In genomic region chr11:49764639-49765299, GRCm38 (mm10) we compare ENCODE assay signal across 8 mouse cellular contexts. TPM values are rescaled to one million over a fixed set of nuclear protein-coding genes. Genes with fewer than 3 reads are reported as not detected.
A peak's percentile ranks its signal among the peaks of the same experiment; 100 is the strongest.
DNase-seq lines count a peak whose midpoint lies in the region; ATAC-seq lines count a peak whose summit lies in the region.

No protein-coding gene starts in this region.

- WGBS in hindbrain, embryonic 11.5 days, result 30% methylated on average over 7 of the region's 8 CpGs
- 26% methylated on average over 7 of the region's 8 CpGs for WGBS in hindbrain, embryonic 13.5 days
- WGBS in forebrain, embryonic 16.5 days, result 26% methylated on average over 7 of the region's 8 CpGs
- WGBS in liver, embryonic 11.5 days, result 23% methylated on average over 7 of the region's 8 CpGs

- H3K9ac ChIP-seq in hindbrain, embryonic 11.5 days (ENCODE audit: low read depth, low read length), result no peak overlapping the region
- H3K9ac ChIP-seq in hindbrain, embryonic 13.5 days, result no peak overlapping the region
- no peak overlapping the region for H3K9ac ChIP-seq in forebrain, embryonic 16.5 days (replicated peaks; ENCODE audit: low read depth, low read length)
- peak overlapping the region; percentile 36 for H3K9ac ChIP-seq in liver, embryonic 11.5 days (ENCODE audit: low read depth, low read length)

- H3K36me3 ChIP-seq in hindbrain, embryonic 11.5 days (ENCODE audit: control insufficient read depth, insufficient read depth, low read length), result no peaks in the 10 kb centered on the region
- no peaks in the 10 kb centered on the region for H3K36me3 ChIP-seq in hindbrain, embryonic 13.5 days
- no peaks in the 10 kb centered on the region for H3K36me3 ChIP-seq in forebrain, embryonic 16.5 days (ENCODE audit: control insufficient read depth, insufficient read depth)
- H3K36me3 ChIP-seq in liver, embryonic 11.5 days (ENCODE audit: control insufficient read depth, insufficient read depth, low read length), result no peaks in the 10 kb centered on the region

- ATAC-seq in hindbrain, embryonic 11.5 days (ENCODE audit: low FRiP score), result no peak
- ATAC-seq in hindbrain, embryonic 13.5 days (ENCODE audit: low FRiP score), result no peak
- ATAC-seq in forebrain, embryonic 16.5 days, result peak; percentile 40; the same call in 1 of the 2 replicates
- ATAC-seq in hematopoietic stem cell, adult 5-6 weeks (replicated peaks in 1 of 2; ENCODE audit: insufficient read depth in 1 of 2, low FRiP score in 2 of 2, low TSS enrichment in 1 of 2, low read depth in 1 of 2, poor library complexity in 2 of 2, severe bottlenecking in 2 of 2), result peak; percentile 64 to 66
- no peak for ATAC-seq in liver, embryonic 11.5 days (replicated peaks; ENCODE audit: low FRiP score)

- DNase-seq in hindbrain, embryonic 11.5 days (ENCODE audit: low spot score), result peak; percentile 45
- DNase-seq in ZHBTc4 (ENCODE audit: low read depth, low spot score), result peak; percentile 98
- peak; percentile 52 for DNase-seq in liver, embryonic 11.5 days (ENCODE audit: low spot score)
- DNase-seq in testis, postnatal 10 days (ENCODE audit: low spot score), result peak; percentile 64
- DNase-seq in T-cell, adult 2 months (ENCODE audit: low spot score), result no peak

- no peak overlapping the region for H3K4me2 ChIP-seq in hindbrain, embryonic 11.5 days (replicated peaks; ENCODE audit: low read depth, low read length)
- H3K4me2 ChIP-seq in hindbrain, embryonic 13.5 days, result no peak overlapping the region
- H3K4me2 ChIP-seq in forebrain, embryonic 16.5 days (ENCODE audit: low read length), result no peak overlapping the region
- H3K4me2 ChIP-seq in liver, embryonic 11.5 days, result peak overlapping the region; percentile 41

- H3K4me1 ChIP-seq in hindbrain, embryonic 11.5 days (replicated peaks; ENCODE audit: control insufficient read depth, insufficient read depth, low read length), result no peaks in the 10 kb centered on the region; the same call in 1 of the 2 replicates
- peaks cover 13% of the 10 kb centered on the region for H3K4me1 ChIP-seq in hindbrain, embryonic 13.5 days (replicated peaks)
- H3K4me1 ChIP-seq in forebrain, embryonic 16.5 days (replicated peaks; ENCODE audit: control insufficient read depth, insufficient read depth, low read length), result no peaks in the 10 kb centered on the region
- peaks cover 18% of the 10 kb centered on the region for H3K4me1 ChIP-seq in liver, embryonic 11.5 days (replicated peaks; ENCODE audit: control insufficient read depth, insufficient read depth, low read length)

- H3K9me3 ChIP-seq in hindbrain, embryonic 11.5 days (ENCODE audit: control insufficient read depth, low read length), result no peaks in the 10 kb centered on the region
- no peaks in the 10 kb centered on the region for H3K9me3 ChIP-seq in hindbrain, embryonic 13.5 days
- no peaks in the 10 kb centered on the region; the same call in 1 of the 2 replicates for H3K9me3 ChIP-seq in forebrain, embryonic 16.5 days (ENCODE audit: control insufficient read depth, low read length)
- no peaks in the 10 kb centered on the region for H3K9me3 ChIP-seq in liver, embryonic 11.5 days (ENCODE audit: control insufficient read depth, low read length)

- H3K27ac ChIP-seq in hindbrain, embryonic 11.5 days (ENCODE audit: low read depth, low read length), result no peak overlapping the region
- no peak overlapping the region for H3K27ac ChIP-seq in hindbrain, embryonic 13.5 days
- no peak overlapping the region for H3K27ac ChIP-seq in forebrain, embryonic 16.5 days (ENCODE audit: low read length)
- peak overlapping the region; percentile 33 for H3K27ac ChIP-seq in liver, embryonic 11.5 days (ENCODE audit: low read depth, low read length)

- H3K27me3 ChIP-seq in hindbrain, embryonic 11.5 days (ENCODE audit: control insufficient read depth, insufficient read depth, low read length), result no peaks in the 10 kb centered on the region
- no peaks in the 10 kb centered on the region for H3K27me3 ChIP-seq in hindbrain, embryonic 13.5 days
- no peaks in the 10 kb centered on the region for H3K27me3 ChIP-seq in forebrain, embryonic 16.5 days (replicated peaks; ENCODE audit: control insufficient read depth, insufficient read depth, low read length)
- H3K27me3 ChIP-seq in liver, embryonic 11.5 days (replicated peaks; ENCODE audit: control insufficient read depth, insufficient read depth, low read length), result no peaks in the 10 kb centered on the region

- no peak overlapping the region for H3K4me3 ChIP-seq in hindbrain, embryonic 11.5 days (ENCODE audit: low read depth, low read length)
- H3K4me3 ChIP-seq in hindbrain, embryonic 13.5 days, result no peak overlapping the region
- no peak overlapping the region for H3K4me3 ChIP-seq in forebrain, embryonic 16.5 days (replicated peaks; ENCODE audit: low read length)
- H3K4me3 ChIP-seq in liver, embryonic 11.5 days (ENCODE audit: low read depth, low read length), result no peak overlapping the region

RNA-seq across cellular contexts. Expression of gene Gfpt2, which starts 29.2 kb away (rescaled TPM):
- polyA plus RNA-seq in hindbrain, embryonic 11.5 days (2014; fragmentation: Nextera tagmentation; extraction: Ambion mirVana), result 13.0 and 14.5 TPM in 2 replicates
- polyA plus RNA-seq in hindbrain, embryonic 13.5 days (2015; fragmentation: Nextera tagmentation; extraction: Ambion mirVana), result 5.3 and 5.5 TPM in 2 replicates
- polyA plus RNA-seq in forebrain, embryonic 16.5 days (2015; fragmentation: Nextera tagmentation; extraction: Ambion mirVana), result 13.3 and 16.6 TPM in 2 replicates
- total RNA-seq in hematopoietic stem cell, adult 5-6 weeks (2017), result 1.0 and 1.4 TPM in 2 replicates
- 6.2 and 6.5 TPM in 2 replicates for polyA plus RNA-seq in liver, embryonic 11.5 days (2014; fragmentation: Nextera tagmentation; extraction: Ambion mirVana)

RNA-seq across cellular contexts. Expression of gene Cnot6, which starts 52.2 kb away (rescaled TPM):
- 60.5 and 65.3 TPM in 2 replicates for polyA plus RNA-seq in hindbrain, embryonic 11.5 days (2014; fragmentation: Nextera tagmentation; extraction: Ambion mirVana)
- polyA plus RNA-seq in hindbrain, embryonic 13.5 days (2015; fragmentation: Nextera tagmentation; extraction: Ambion mirVana), result 57.1 and 57.4 TPM in 2 replicates
- polyA plus RNA-seq in forebrain, embryonic 16.5 days (2015; fragmentation: Nextera tagmentation; extraction: Ambion mirVana), result 55.1 and 68.1 TPM in 2 replicates
- total RNA-seq in hematopoietic stem cell, adult 5-6 weeks (2017), result 55.0 and 95.4 TPM in 2 replicates
- polyA plus RNA-seq in liver, embryonic 11.5 days (2014; fragmentation: Nextera tagmentation; extraction: Ambion mirVana), result 34.8 and 35.9 TPM in 2 replicates

Comparison
In these comparisons a context has a peak if more than half of its experiments do, and no peak if none do; other contexts are left out.
1. ATAC-seq: peak in forebrain, embryonic 16.5 days (single experiment) and hematopoietic stem cell, adult 5-6 weeks (2 of 2); none in hindbrain, embryonic 11.5 days (single experiment), hindbrain, embryonic 13.5 days (single experiment) and liver, embryonic 11.5 days (single experiment).